Mouse (Mus musculus): ENCODE measurements at regions not wholly inside any gene's neighbourhood (a gene's known extent, or its start where the extent isn't known, plus 50 kb on each side); places are given as distances from the start of the nearest gene placed in this dataset.

DNA sequence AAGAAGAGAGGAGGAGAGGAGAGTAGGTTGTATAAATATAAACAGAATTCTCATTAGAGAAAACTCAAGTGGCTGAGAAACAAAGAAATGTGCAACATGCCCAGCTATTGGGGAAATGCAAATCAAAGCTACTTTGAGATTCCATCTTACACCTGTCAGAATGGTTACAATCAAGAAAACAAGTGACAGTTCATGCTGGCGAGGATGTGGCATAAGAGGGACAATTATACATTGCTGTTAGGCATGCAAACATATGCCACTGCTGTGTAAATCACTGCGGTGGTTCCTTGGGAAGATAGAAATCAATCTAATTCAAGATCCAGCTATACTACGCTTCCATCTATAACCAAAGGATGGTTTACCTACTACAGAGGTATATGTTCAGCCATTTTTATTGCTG, 300.4 kb upstream of the Kynu start:
- H3K4me3 ChIP-seq (ENCODE audit: low read depth, low read length): no peak overlapping the region
- H3K9me3 ChIP-seq (ENCODE audit: low read length): no peaks in the 10 kb centered on the region
- DNase-seq (ENCODE audit: low spot score): no peak
- H3K36me3 ChIP-seq (ENCODE audit: insufficient read depth, low read length): no peaks in the 10 kb centered on the region
- H3K27ac ChIP-seq (ENCODE audit: low read length): no peak overlapping the region
- TF ChIP-seq EP300 (IDR thresholded peaks at IDR 0.05) (no peak), CTCF (IDR thresholded peaks at IDR 0.05) (no peak)
- no peak overlapping the region for H3K9ac ChIP-seq (replicated peaks; ENCODE audit: low read depth)
- no peak for ATAC-seq
- no peak overlapping the region for H3K4me2 ChIP-seq (replicated peaks; ENCODE audit: low read depth, low read length)
- no peaks in the 10 kb centered on the region for H3K4me1 ChIP-seq (ENCODE audit: insufficient read depth, low read depth, low read length)
- 69% methylated on average over 3 of the region's 3 CpGs for whole genome bisulfite sequencing
- no peaks in the 10 kb centered on the region for H3K27me3 ChIP-seq (replicated peaks; ENCODE audit: insufficient read depth, low read length)

DNA sequence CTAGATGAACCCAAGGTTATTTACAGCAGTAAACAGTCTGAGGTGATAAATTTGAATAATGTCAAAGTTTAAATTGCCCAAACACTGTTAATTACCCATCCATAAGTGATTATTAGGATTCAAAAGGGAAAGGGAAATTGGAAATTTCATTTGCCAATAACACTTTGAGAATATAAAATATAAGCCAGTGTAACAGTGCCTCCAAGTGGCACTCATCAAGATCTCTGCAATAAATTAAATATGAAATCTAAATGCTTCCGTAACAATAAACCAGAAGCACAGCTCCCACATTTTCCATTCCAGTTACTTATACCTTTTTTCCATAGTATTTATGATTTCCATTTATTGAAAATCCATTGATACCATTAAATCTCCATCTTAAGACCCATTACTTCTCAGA, 284.3 kb upstream of the Kynu start:
- no peaks in the 10 kb centered on the region for H3K27me3 ChIP-seq (replicated peaks; ENCODE audit: insufficient read depth, low read length)

DNA sequence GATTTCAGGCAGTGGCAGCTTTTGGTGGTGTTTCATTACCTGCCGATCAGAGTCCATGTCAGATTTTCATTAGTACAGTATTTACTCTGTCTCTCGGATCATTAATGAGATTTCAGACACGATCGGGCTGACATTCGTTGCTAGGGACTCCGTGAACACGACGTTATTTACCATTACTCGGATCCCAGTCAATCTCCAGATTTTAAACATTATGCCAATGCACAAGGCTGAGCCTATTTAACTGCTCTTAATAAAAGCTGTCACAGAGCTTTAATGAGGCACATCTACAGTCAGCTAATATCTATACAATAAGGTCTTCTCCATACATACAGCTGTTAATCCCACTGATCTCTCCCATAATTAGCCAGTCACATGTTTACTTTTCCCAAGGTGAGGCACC, 283.0 kb upstream of the Kynu start:
- ATAC-seq (no peak), DNase-seq (ENCODE audit: low spot score) (no peak)
- no peaks in the 10 kb centered on the region for H3K4me1 ChIP-seq (ENCODE audit: insufficient read depth, low read depth, low read length)
- TF ChIP-seq CTCF (IDR thresholded peaks at IDR 0.05) (no peak), EP300 (IDR thresholded peaks at IDR 0.05) (no peak)
- 70% methylated on average over 9 of the region's 9 CpGs for WGBS
- H3K36me3 ChIP-seq (ENCODE audit: insufficient read depth, low read length): no peaks in the 10 kb centered on the region
- no peaks in the 10 kb centered on the region for H3K9me3 ChIP-seq (ENCODE audit: low read length)
- H3K27me3 ChIP-seq (replicated peaks; ENCODE audit: insufficient read depth, low read length): no peaks in the 10 kb centered on the region
- no peak overlapping the region for H3K27ac ChIP-seq (ENCODE audit: low read length)
- no peak overlapping the region for H3K9ac ChIP-seq (replicated peaks; ENCODE audit: low read depth)
- no peak overlapping the region for H3K4me2 ChIP-seq (replicated peaks; ENCODE audit: low read depth, low read length)
- no peak overlapping the region for H3K4me3 ChIP-seq (ENCODE audit: low read depth, low read length)

More for the DNA sequence above, 284.3 kb upstream of the Kynu start:
- ATAC-seq: no peak
- 78% methylated on average over 1 of the region's 1 CpGs for WGBS
- Histone ChIP-seq H3K9me3 (ENCODE audit: low read length) (no peaks in the 10 kb centered on the region), H3K4me3 (ENCODE audit: low read depth, low read length) (no peak overlapping the region), H3K4me1 (ENCODE audit: insufficient read depth, low read depth, low read length) (no peaks in the 10 kb centered on the region), H3K27ac (ENCODE audit: low read length) (no peak overlapping the region), H3K36me3 (ENCODE audit: insufficient read depth, low read length) (no peaks in the 10 kb centered on the region), H3K9ac (replicated peaks; ENCODE audit: low read depth) (no peak overlapping the region), H3K4me2 (replicated peaks; ENCODE audit: low read depth, low read length) (no peak overlapping the region)
- TF ChIP-seq EP300 (IDR thresholded peaks at IDR 0.05) (no peak), CTCF (IDR thresholded peaks at IDR 0.05) (no peak)
- DNase-seq (ENCODE audit: low spot score): no peak

DNA sequence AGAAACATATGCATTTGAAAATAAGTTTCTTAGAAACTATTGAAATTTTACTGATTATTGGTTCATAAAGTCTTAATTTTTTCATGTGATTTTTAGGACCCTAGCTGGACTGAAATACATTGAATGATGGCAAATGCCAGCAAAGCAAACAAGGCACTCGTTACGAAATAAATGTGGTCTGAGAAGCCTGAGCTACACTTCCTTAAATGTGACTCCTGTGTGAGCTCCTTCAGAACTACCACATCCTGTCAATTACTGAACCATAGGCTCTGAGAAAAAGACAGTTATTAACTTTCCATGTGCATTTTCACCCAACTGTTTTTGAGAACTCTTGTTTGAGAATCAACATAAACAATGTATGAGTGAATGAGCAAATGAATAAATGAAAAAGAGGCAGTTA, 281.1 kb upstream of the Kynu start:
- Histone ChIP-seq H3K27me3 (replicated peaks; ENCODE audit: insufficient read depth, low read length) (no peaks in the 10 kb centered on the region), H3K4me2 (replicated peaks; ENCODE audit: low read depth, low read length) (no peak overlapping the region), H3K27ac (ENCODE audit: low read length) (no peak overlapping the region), H3K9me3 (ENCODE audit: low read length) (no peaks in the 10 kb centered on the region), H3K9ac (replicated peaks; ENCODE audit: low read depth) (no peak overlapping the region), H3K4me1 (ENCODE audit: insufficient read depth, low read depth, low read length) (no peaks in the 10 kb centered on the region), H3K4me3 (ENCODE audit: low read depth, low read length) (no peak overlapping the region), H3K36me3 (ENCODE audit: insufficient read depth, low read length) (no peaks in the 10 kb centered on the region)
- no peak for TF ChIP-seq EP300 (IDR thresholded peaks at IDR 0.05)
- no peak for TF ChIP-seq CTCF (IDR thresholded peaks at IDR 0.05)
- WGBS: 53% methylated on average over 2 of the region's 2 CpGs
- ATAC-seq (no peak), DNase-seq (ENCODE audit: low spot score) (no peak)

DNA sequence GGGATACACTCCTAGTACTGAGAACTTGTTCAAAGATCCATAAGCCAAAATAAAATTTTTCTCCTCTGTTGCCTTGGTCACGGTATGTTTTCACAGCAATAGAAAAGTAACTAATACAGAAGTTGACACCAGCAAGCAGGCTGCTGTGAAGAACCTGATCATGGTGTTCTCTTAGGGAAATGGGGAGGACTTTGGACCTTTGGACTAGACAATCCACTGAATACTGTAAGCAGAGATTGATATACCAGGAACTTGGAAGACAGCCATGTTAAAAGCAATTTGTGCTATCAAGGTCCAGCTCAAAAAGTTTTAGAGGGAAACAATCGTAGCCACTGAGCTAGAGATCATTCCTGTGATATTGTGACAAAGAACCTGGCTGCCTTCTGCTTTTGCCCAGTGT, 259.3 kb upstream of the Kynu start:
- H3K27me3 ChIP-seq (replicated peaks; ENCODE audit: insufficient read depth, low read length): no peaks in the 10 kb centered on the region
- ATAC-seq (no peak), DNase-seq (ENCODE audit: low spot score) (no peak)
- no peaks in the 10 kb centered on the region for H3K36me3 ChIP-seq (ENCODE audit: insufficient read depth, low read length)
- H3K4me2 ChIP-seq (replicated peaks; ENCODE audit: low read depth, low read length): no peak overlapping the region
- H3K4me3 ChIP-seq (ENCODE audit: low read depth, low read length): no peak overlapping the region
- no peak overlapping the region for H3K9ac ChIP-seq (replicated peaks; ENCODE audit: low read depth)
- H3K27ac ChIP-seq (ENCODE audit: low read length): no peak overlapping the region
- no peaks in the 10 kb centered on the region for H3K9me3 ChIP-seq (ENCODE audit: low read length)
- no peaks in the 10 kb centered on the region for H3K4me1 ChIP-seq (ENCODE audit: insufficient read depth, low read depth, low read length)
- no peak for TF ChIP-seq EP300 (IDR thresholded peaks at IDR 0.05)
- WGBS: 66% methylated on average over 2 of the region's 2 CpGs

DNA sequence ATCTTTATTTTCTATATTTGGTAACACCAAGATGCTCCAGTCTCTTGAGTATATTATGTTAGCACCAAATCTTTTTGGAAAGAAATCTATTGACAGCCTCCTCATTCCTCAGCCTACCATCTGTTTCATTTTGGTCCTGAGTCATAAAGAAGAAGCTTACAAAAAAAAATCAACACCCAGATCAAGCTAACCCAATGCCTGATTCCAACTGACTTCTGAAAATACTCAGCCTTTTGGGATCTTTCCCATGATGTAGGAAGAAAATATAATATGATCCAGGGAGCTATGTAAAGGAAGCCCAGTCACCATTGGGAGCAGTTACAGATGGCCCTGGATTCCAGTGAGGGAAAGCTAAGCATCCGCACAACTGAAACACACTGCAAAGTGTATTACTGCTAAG, 231.3 kb upstream of the Kynu start:
- 93% methylated on average over 1 of the region's 1 CpGs for WGBS
- no peaks in the 10 kb centered on the region for H3K4me1 ChIP-seq (ENCODE audit: insufficient read depth, low read depth, low read length)
- no peak overlapping the region for H3K27ac ChIP-seq (ENCODE audit: low read length)
- no peak overlapping the region for H3K9ac ChIP-seq (replicated peaks; ENCODE audit: low read depth)
- no peak for DNase-seq (ENCODE audit: low spot score)
- H3K9me3 ChIP-seq (ENCODE audit: low read length): no peaks in the 10 kb centered on the region
- no peak for TF ChIP-seq EP300 (IDR thresholded peaks at IDR 0.05)
- TF ChIP-seq CTCF (IDR thresholded peaks at IDR 0.05): no peak
- no peaks in the 10 kb centered on the region for H3K36me3 ChIP-seq (ENCODE audit: insufficient read depth, low read length)
- H3K27me3 ChIP-seq (replicated peaks; ENCODE audit: insufficient read depth, low read length): no peaks in the 10 kb centered on the region
- H3K4me2 ChIP-seq (replicated peaks; ENCODE audit: low read depth, low read length): no peak overlapping the region
- H3K4me3 ChIP-seq (ENCODE audit: low read depth, low read length): no peak overlapping the region
- no peak for ATAC-seq

DNA sequence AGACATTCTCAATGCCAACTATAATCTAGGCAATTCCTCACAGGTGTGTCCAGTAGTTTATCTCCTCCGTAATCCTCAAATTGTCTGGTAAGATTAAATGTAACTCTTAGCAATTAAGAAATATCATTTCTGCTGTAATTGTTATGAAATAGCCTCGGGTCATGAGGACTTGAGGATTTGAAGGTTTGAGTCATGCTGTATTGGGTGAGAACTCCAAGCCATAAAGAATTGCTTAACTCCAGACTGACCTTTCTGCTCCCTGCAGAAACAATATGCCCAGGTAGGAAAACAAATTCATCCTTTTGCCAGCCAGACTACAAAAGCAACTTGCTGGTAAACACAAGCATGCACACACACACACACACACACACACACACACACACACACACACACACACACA, 190.8 kb upstream of the Kynu start:
- DNase-seq (ENCODE audit: low spot score) (no peak), ATAC-seq (no peak)
- Histone ChIP-seq H3K36me3 (ENCODE audit: insufficient read depth, low read length) (no peaks in the 10 kb centered on the region), H3K27ac (ENCODE audit: low read length) (no peak overlapping the region), H3K9me3 (ENCODE audit: low read length) (no peaks in the 10 kb centered on the region), H3K27me3 (replicated peaks; ENCODE audit: insufficient read depth, low read length) (no peaks in the 10 kb centered on the region), H3K9ac (replicated peaks; ENCODE audit: low read depth) (no peak overlapping the region), H3K4me2 (replicated peaks; ENCODE audit: low read depth, low read length) (no peak overlapping the region), H3K4me1 (ENCODE audit: insufficient read depth, low read depth, low read length) (no peaks in the 10 kb centered on the region), H3K4me3 (ENCODE audit: low read depth, low read length) (no peak overlapping the region)
- TF ChIP-seq EP300 (IDR thresholded peaks at IDR 0.05): no peak
- no peak for TF ChIP-seq CTCF (IDR thresholded peaks at IDR 0.05)
- 70% methylated on average over 2 of the region's 2 CpGs for WGBS
